Mouse (Mus musculus): Measurements from ENCODE around the gene Rnf224. TPM values are rescaled to one million over a fixed set of nuclear protein-coding genes. Genes with fewer than 3 reads are reported as not detected.

Gene Rnf224
- polyA plus RNA-seq, 1 experiment, result not detected

DNA sequence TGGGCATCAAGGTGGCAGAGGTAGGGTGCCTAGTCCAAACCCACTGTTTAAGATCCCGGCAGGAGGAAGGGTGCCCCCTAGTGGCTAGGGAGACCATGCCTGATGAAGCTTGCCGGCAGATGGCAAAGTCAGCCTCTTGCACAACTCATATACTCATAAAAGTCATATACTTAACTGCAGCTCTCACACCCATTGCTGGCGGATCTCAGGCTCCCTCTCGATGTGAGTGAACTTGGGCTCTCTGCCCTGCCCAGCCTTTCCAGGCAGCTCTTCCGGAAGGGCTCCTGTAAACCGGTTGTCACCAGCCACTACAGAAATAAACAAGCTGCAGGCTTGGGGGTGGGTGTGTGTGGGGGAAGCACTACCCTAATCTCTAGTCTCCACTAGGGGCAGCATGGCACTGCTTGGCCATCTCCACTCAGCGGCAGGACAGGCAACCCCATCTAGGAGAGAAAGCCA lies 8.1 kb downstream of the Rnf224 start:
- peak overlapping the region; percentile 49 for H3K27ac ChIP-seq (ENCODE audit: insufficient read depth, low read depth, low read length)
- H3K4me3 ChIP-seq (ENCODE audit: insufficient read depth, low read length), result peak overlapping the region; percentile 45
- TF ChIP-seq CTCF (IDR thresholded peaks at IDR 0.05; ENCODE audit: low read depth, low read length) (peak; percentile 83), POLR2A (IDR thresholded peaks at IDR 0.05; ENCODE audit: borderline replicate concordance, low read depth, low read length) (no peak)
- peaks cover 9% of the 10 kb centered on the region for H3K4me1 ChIP-seq (ENCODE audit: control insufficient read depth, insufficient read depth, low read length)

DNA sequence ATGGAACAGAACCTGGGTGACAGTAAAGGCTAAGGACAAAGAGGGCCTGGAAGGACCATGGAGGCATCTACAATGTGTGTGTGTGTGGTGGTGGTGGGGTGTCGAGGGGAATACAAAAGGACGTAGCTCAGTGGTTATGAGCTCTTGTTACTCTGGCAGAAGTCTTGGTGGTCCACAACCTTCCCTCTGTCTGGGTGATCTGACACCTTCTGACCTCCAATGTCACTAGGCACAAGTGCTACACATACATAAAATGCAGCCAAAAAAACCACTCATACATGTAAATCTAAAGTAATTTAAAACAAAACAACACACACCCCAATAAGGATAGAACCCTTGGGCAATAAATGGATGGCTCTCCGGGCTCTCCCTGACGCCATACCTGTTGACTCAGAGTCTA lies 9.2 kb downstream of the Rnf224 start:
- TF ChIP-seq CTCF (IDR thresholded peaks at IDR 0.05; ENCODE audit: low read depth, low read length) (no peak), POLR2A (IDR thresholded peaks at IDR 0.05; ENCODE audit: borderline replicate concordance, low read depth, low read length) (no peak)
- Histone ChIP-seq H3K4me3 (ENCODE audit: insufficient read depth, low read length) (no peak overlapping the region), H3K27ac (ENCODE audit: insufficient read depth, low read depth, low read length) (no peak overlapping the region), H3K4me1 (ENCODE audit: control insufficient read depth, insufficient read depth, low read length) (peaks cover 13% of the 10 kb centered on the region)

DNA sequence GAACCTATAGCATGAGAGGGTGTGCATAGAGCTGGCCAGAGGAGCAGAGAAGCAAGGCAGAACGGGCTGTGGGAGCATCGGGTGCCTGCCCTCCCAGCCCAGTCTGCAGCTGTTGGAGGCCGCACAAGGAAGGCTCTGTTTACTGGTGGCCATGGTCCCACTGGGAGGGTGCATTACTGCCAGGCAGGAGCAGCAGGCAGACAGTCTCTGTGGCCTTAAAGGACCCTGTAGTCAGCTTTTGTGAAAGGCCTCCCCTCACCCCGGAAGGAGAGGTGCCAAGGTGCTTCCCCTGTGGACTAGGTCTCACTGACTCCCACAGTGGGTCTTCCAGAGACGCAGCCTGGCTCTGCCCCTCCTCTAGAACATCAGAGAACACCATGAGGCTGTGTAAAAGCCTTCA lies 9.7 kb downstream of the Rnf224 start:
- H3K4me3 ChIP-seq (ENCODE audit: insufficient read depth, low read length), result no peak overlapping the region
- peaks cover 13% of the 10 kb centered on the region for H3K4me1 ChIP-seq (ENCODE audit: control insufficient read depth, insufficient read depth, low read length)
- TF ChIP-seq CTCF (IDR thresholded peaks at IDR 0.05; ENCODE audit: low read depth, low read length) (no peak), POLR2A (IDR thresholded peaks at IDR 0.05; ENCODE audit: borderline replicate concordance, low read depth, low read length) (no peak)
- H3K27ac ChIP-seq (ENCODE audit: insufficient read depth, low read depth, low read length), result no peak overlapping the region

DNA sequence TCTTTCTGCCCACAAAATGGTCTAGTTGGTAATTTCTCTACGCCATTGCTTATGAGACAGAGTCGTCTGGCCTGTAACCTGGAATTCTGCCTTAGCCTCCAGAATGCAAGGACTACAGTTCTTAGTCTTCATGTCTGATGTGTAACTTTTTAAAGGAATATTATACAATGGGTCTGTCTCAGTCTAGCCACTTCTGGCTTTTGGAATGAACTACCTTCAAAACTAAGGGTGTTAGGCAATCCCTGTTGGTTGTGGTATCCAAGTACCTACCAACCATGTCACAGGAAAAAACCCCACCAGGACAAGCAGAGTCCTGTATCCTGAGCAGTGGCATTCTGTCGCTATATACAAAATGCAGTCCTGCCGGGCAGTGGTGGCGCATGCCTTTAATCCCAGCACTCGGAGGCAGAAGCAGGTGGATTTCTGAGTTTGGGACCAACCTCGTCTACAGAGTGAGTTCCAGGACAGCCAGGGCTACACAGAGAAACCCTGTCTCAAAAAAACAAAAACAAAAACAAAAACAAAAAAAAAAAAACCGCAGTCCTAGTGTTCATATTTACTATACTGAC lies 10.7 kb downstream of the Rnf224 start:
- TF ChIP-seq POLR2A (IDR thresholded peaks at IDR 0.05; ENCODE audit: borderline replicate concordance, low read depth, low read length), result no peak
- Histone ChIP-seq H3K27ac (ENCODE audit: insufficient read depth, low read depth, low read length) (peak overlapping the region; percentile 69), H3K4me1 (ENCODE audit: control insufficient read depth, insufficient read depth, low read length) (peaks cover 13% of the 10 kb centered on the region), H3K4me3 (ENCODE audit: insufficient read depth, low read length) (peak overlapping the region; percentile 57)

DNA sequence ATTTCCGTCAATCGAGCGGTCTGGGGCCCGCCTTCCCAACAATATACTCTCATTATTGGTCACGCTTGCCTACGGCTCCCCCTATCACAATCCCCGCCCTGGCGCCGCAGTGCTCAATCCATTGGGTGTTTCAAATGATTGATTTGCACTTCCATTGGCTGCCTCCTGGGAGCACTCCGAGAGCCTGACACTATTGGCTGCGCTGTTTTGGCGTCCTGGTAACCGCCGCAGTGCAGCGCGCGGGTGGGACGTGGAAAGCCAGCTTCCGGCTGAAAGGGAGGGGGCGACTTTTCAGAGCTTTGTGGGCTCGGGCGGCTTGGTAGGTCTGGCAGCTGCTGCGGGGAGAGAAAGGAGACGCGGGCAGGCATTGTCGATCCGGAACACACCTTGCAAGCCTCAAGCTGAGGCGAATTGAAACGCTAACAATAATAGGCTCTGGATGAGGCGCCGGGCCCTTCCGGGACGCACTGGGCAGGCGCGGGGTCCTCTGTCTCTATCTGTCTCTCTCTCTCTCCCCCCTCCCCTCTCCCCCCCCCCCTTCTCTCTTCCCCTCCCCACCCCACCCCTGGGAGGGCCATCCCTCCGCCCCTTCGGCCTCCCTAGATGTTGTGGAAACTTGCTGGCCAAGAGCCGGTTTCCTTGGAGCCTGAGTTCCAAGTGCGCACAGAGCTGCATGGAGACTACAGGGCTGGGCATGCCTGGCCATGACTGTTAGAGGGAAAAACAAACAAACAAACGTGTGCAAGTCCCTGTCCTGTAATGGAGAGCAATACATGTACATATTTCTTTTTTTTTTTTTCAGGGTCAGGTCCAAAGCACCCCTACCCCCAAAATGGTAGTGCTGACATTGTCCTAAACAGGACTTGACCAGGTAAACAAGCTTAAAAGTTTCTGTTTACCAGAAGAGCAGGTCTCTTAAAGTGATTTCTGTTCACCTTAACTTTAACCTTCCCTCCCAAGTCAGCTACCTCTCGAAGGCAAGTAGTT lies 11.5 kb downstream of the Rnf224 start:
- Histone ChIP-seq H3K4me1 (ENCODE audit: control insufficient read depth, insufficient read depth, low read length) (peaks cover 13% of the 10 kb centered on the region), H3K4me3 (ENCODE audit: insufficient read depth, low read length) (peak overlapping the region; percentile 75), H3K27ac (ENCODE audit: insufficient read depth, low read depth, low read length) (peak overlapping the region; percentile 93)
- no peak for TF ChIP-seq POLR2A (IDR thresholded peaks at IDR 0.05; ENCODE audit: borderline replicate concordance, low read depth, low read length)
- TF ChIP-seq CTCF (IDR thresholded peaks at IDR 0.05; ENCODE audit: low read depth, low read length), result no peak

DNA sequence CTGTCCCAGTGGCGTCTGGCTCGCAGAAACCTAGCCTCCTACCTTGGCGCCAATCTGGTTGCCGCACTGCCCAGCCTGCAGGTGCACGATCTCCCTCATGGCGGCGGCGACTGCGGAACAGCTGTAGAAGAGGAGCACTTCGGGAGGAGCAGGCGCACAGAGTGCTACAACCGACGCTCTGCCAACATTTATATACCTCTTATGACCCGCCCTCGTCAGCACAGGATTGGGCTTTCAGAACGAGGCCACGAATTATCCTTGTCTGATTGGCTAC lies 12.2 kb downstream of the Rnf224 start, which contains the start of gene Tubb4b:
TSS of gene Tubb4b (minus strand) at position 211 of the 274 bp plus-strand sequence.
- Histone ChIP-seq H3K27ac (ENCODE audit: insufficient read depth, low read depth, low read length) (peak within 1 kb of the TSS; percentile 93), H3K4me3 (ENCODE audit: insufficient read depth, low read length) (peak within 1 kb of the TSS; percentile 82), H3K4me1 (ENCODE audit: control insufficient read depth, insufficient read depth, low read length) (peaks cover 13% of the 10 kb centered on the region)
- TF ChIP-seq CTCF (IDR thresholded peaks at IDR 0.05; ENCODE audit: low read depth, low read length) (no peak), POLR2A (IDR thresholded peaks at IDR 0.05; ENCODE audit: borderline replicate concordance, low read depth, low read length) (peak; percentile 94; the same call in 1 of the 2 replicates)

DNA sequence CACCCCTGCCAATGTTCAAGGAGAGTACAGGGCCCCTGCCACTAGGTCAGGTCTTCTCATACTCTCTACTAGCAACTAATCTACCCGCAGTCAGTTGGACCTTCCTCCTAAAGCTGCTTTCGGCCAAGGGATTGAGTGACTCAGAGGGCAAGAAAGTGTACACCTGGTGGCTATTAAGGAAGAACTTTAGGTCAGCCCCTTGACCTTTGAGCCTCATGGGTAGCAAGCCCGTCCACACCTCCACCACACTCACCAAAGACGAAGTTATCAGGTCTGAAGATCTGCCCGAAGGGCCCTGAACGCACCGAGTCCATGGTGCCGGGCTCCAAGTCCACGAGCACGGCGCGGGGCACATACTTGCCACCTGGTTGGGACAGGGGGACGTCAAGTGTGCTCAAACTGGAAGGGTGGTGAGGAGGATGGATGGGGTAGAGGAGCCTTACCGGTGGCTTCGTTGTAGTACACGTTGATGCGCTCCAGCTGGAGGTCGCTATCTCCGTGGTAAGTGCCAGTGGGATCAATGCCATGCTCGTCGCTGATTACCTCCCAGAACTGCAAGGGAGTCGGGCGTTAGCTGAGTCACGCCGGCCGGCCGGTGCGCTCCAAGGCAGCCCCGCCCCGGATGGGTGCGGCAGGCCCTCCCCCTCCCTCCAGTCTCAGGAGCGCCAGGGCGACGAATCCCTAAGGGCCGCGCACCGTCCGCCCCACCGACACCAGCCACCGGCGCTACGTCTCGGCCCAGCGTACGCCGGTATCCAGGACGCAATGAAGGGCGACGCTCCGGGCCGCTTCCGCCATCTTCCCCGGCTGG lies 12.7 kb downstream of the Rnf224 start:
- TF ChIP-seq CTCF (IDR thresholded peaks at IDR 0.05; ENCODE audit: low read depth, low read length) (no peak), POLR2A (IDR thresholded peaks at IDR 0.05; ENCODE audit: borderline replicate concordance, low read depth, low read length) (no peak)
- H3K4me1 ChIP-seq (ENCODE audit: control insufficient read depth, insufficient read depth, low read length), result peaks cover 11% of the 10 kb centered on the region
- peak overlapping the region; percentile 82 for H3K4me3 ChIP-seq (ENCODE audit: insufficient read depth, low read length)

DNA sequence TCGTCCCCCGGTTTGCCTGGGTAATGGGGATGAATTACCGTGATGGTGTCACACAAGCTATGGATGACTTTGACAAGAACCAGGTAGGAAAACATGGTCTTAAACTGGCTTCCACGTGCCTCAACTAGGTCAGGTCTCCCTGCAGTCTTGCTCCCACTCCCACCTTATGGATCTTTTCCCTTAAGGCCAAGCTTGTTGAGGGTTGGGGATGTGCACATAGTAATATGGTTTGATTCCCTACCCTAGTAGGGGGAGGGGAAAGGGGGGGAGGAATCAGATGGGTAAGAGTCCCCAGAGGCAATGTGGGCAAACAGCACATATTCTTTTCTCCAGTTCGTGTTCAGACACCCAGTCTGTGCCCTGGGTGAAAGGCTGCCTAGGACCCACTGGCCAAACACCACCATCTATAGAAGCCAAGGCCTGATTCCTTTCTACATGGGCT lies 15.2 kb downstream of the Rnf224 start:
- H3K27ac ChIP-seq (ENCODE audit: insufficient read depth, low read depth, low read length), result no peak overlapping the region
- TF ChIP-seq CTCF (IDR thresholded peaks at IDR 0.05; ENCODE audit: low read depth, low read length), result no peak
- TF ChIP-seq POLR2A (IDR thresholded peaks at IDR 0.05; ENCODE audit: borderline replicate concordance, low read depth, low read length), result no peak
- peaks cover 10% of the 10 kb centered on the region for H3K4me1 ChIP-seq (ENCODE audit: control insufficient read depth, insufficient read depth, low read length)
- no peak overlapping the region for H3K4me3 ChIP-seq (ENCODE audit: insufficient read depth, low read length)

More for the DNA sequence above, 12.7 kb downstream of the Rnf224 start:
- peak overlapping the region; percentile 78 for H3K27ac ChIP-seq (ENCODE audit: insufficient read depth, low read depth, low read length)

DNA sequence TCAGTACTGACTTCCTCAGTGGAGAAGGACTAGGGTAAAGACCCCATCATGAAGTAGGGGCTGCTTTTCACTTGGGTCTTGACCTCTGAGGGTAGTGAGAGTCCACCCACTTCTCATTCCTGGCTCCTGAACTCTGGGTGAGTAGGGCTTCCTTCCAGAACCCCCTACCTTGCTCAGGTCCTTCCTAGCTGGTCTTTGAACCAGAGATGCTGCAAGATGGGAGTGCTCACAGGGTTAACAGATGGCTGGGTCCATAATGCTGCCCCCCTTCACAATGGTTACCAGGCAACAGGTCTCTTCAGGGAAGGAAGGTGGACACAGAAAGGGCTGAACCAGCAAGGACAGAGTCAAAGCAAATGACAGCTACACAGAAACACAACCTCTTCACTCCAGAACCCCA lies 18.1 kb downstream of the Rnf224 start, which contains the start of gene Fam166a:
TSS of gene Fam166a (plus strand) at position 301 of the 400 bp plus-strand sequence.
- TF ChIP-seq CTCF (IDR thresholded peaks at IDR 0.05; ENCODE audit: low read depth, low read length) (no peak), POLR2A (IDR thresholded peaks at IDR 0.05; ENCODE audit: borderline replicate concordance, low read depth, low read length) (no peak)
- no peak within 1 kb of the TSS for H3K27ac ChIP-seq (ENCODE audit: insufficient read depth, low read depth, low read length)
- H3K4me3 ChIP-seq (ENCODE audit: insufficient read depth, low read length), result no peak within 1 kb of the TSS
- H3K4me1 ChIP-seq (ENCODE audit: control insufficient read depth, insufficient read depth, low read length), result peaks cover 3% of the 10 kb centered on the region; the same call in 1 of the 2 replicates

All from bone marrow macrophage, adult 2 months (primary cell).